Mouse (Mus musculus): Measurements from ENCODE around the gene Srr. TPM values are rescaled to one million over a fixed set of nuclear protein-coding genes. Genes with fewer than 3 reads are reported as not detected.

Srr gene
- polyA plus RNA-seq, 1 experiment from 2014 or later = 4.9 TPM

- H3K36me3 ChIP-seq = peaks cover 46% of the 10 kb centered on the region
- H3K9ac ChIP-seq = peak overlapping the region; percentile 84
- H3K4me3 ChIP-seq = peak overlapping the region; percentile 84
- peak overlapping the region; percentile 100 for H3K4me2 ChIP-seq
- WGBS (ENCODE audit: insufficient replicate concordance) = 0% methylated on average over 7 of the region's 7 CpGs
- no peaks in the 10 kb centered on the region for H3K9me3 ChIP-seq (replicated peaks)
- no peaks in the 10 kb centered on the region for H3K27me3 ChIP-seq (replicated peaks)
- no peak for ATAC-seq
- peak overlapping the region; percentile 81 for H3K27ac ChIP-seq
- peaks cover 43% of the 10 kb centered on the region for H3K4me1 ChIP-seq
Observed at GRCm38 (mm10) chr11:74898517-74898827, 27.3 kb downstream of the Srr start.

GRCm38 (mm10) chr11:74897678-74898516 lies 27.9 kb downstream of the Srr start, which contains the start of gene Tsr1:
TSS of gene Tsr1 (plus strand) at chr11:74898071.
- ATAC-seq = peak; percentile 84
- H3K27me3 ChIP-seq (replicated peaks) = no peaks in the 10 kb centered on the region
- H3K27ac ChIP-seq = peak within 1 kb of the TSS; percentile 81
- H3K4me2 ChIP-seq = peak within 1 kb of the TSS; percentile 100
- H3K9me3 ChIP-seq (replicated peaks) = no peaks in the 10 kb centered on the region
- H3K9ac ChIP-seq = peak within 1 kb of the TSS; percentile 84
- H3K36me3 ChIP-seq = peaks cover 41% of the 10 kb centered on the region
- under 1% methylated on average over 54 of the region's 54 CpGs for WGBS (ENCODE audit: insufficient replicate concordance)
- H3K4me3 ChIP-seq = peak within 1 kb of the TSS; percentile 84
- H3K4me1 ChIP-seq = peaks cover 43% of the 10 kb centered on the region

- Histone ChIP-seq H3K9me3 (replicated peaks) (no peaks in the 10 kb centered on the region), H3K36me3 (peaks cover 33% of the 10 kb centered on the region), H3K4me2 (peak within 1 kb of the TSS; percentile 100), H3K9ac (peak within 1 kb of the TSS; percentile 84), H3K27ac (peak within 1 kb of the TSS; percentile 81), H3K27me3 (replicated peaks) (no peaks in the 10 kb centered on the region), H3K4me3 (peak within 1 kb of the TSS; percentile 84), H3K4me1 (peaks cover 43% of the 10 kb centered on the region)
- peak; percentile 62 for ATAC-seq
- 1% methylated on average over 67 of the region's 74 CpGs for WGBS (ENCODE audit: insufficient replicate concordance)
Observed at GRCm38 (mm10) chr11:74896901-74897677, 28.7 kb downstream of the Srr start, which contains the start of gene Sgsm2. TSS of gene Sgsm2 (minus strand) at chr11:74897060.

- H3K9ac ChIP-seq = peak overlapping the region; percentile 84
- peaks cover 36% of the 10 kb centered on the region for H3K4me1 ChIP-seq
- H3K4me2 ChIP-seq = peak overlapping the region; percentile 100
- H3K27me3 ChIP-seq (replicated peaks) = no peaks in the 10 kb centered on the region
- peak overlapping the region; percentile 81 for H3K27ac ChIP-seq
- WGBS (ENCODE audit: insufficient replicate concordance) = 2% methylated on average over 42 of the region's 55 CpGs
- peaks cover 24% of the 10 kb centered on the region for H3K36me3 ChIP-seq
- peak; percentile 67 for ATAC-seq
- no peaks in the 10 kb centered on the region for H3K9me3 ChIP-seq (replicated peaks)
- H3K4me3 ChIP-seq = peak overlapping the region; percentile 84
Observed at GRCm38 (mm10) chr11:74895980-74896900, 29.5 kb downstream of the Srr start.

- Histone ChIP-seq H3K9me3 (replicated peaks) (no peaks in the 10 kb centered on the region), H3K36me3 (peaks cover 8% of the 10 kb centered on the region), H3K27ac (no peak overlapping the region), H3K4me3 (no peak overlapping the region), H3K27me3 (replicated peaks) (no peaks in the 10 kb centered on the region), H3K9ac (no peak overlapping the region), H3K4me2 (no peak overlapping the region), H3K4me1 (peaks cover 20% of the 10 kb centered on the region)
- 87% methylated on average over 4 of the region's 4 CpGs for WGBS (ENCODE audit: insufficient replicate concordance)
- no peak for ATAC-seq
Observed at GRCm38 (mm10) chr11:74894619-74895018, 31.1 kb downstream of the Srr start.

- 84% methylated on average over 10 of the region's 10 CpGs for WGBS (ENCODE audit: insufficient replicate concordance)
- Histone ChIP-seq H3K9ac (no peak overlapping the region), H3K9me3 (replicated peaks) (no peaks in the 10 kb centered on the region), H3K4me1 (0 out of 2 replicates have a peak, but pooled peaks cover 8% of the 10 kb centered on the region), H3K4me3 (no peak overlapping the region), H3K27ac (no peak overlapping the region), H3K36me3 (peaks cover 10% of the 10 kb centered on the region), H3K4me2 (no peak overlapping the region), H3K27me3 (replicated peaks) (no peaks in the 10 kb centered on the region)
- no peak for ATAC-seq
Observed at GRCm38 (mm10) chr11:74883098-74883497, 42.6 kb downstream of the Srr start.

- Histone ChIP-seq H3K9me3 (replicated peaks) (no peaks in the 10 kb centered on the region), H3K36me3 (peaks cover 10% of the 10 kb centered on the region), H3K27me3 (replicated peaks) (no peaks in the 10 kb centered on the region), H3K4me1 (0 out of 2 replicates have a peak, but pooled peaks cover 12% of the 10 kb centered on the region), H3K4me3 (no peak overlapping the region), H3K27ac (no peak overlapping the region), H3K9ac (no peak overlapping the region), H3K4me2 (no peak overlapping the region)
- ATAC-seq = no peak
- whole genome bisulfite sequencing (ENCODE audit: insufficient replicate concordance) = 79% methylated on average over 14 of the region's 14 CpGs
Observed at GRCm38 (mm10) chr11:74881979-74882378, 43.8 kb downstream of the Srr start.

GRCm38 (mm10) chr11:74880999-74881398 lies 44.7 kb downstream of the Srr start:
- no peak overlapping the region for H3K27ac ChIP-seq
- no peak overlapping the region for H3K9ac ChIP-seq
- H3K4me3 ChIP-seq = no peak overlapping the region
- H3K4me2 ChIP-seq = no peak overlapping the region
- H3K9me3 ChIP-seq (replicated peaks) = no peaks in the 10 kb centered on the region
- H3K4me1 ChIP-seq = peaks cover 18% of the 10 kb centered on the region; the same call in 1 of the 2 replicates
- H3K27me3 ChIP-seq (replicated peaks) = no peaks in the 10 kb centered on the region
- peaks cover 10% of the 10 kb centered on the region for H3K36me3 ChIP-seq
- WGBS (ENCODE audit: insufficient replicate concordance) = 81% methylated on average over 9 of the region's 9 CpGs
- ATAC-seq = no peak

- 0 out of 2 replicates have a peak, but pooled peaks cover 4% of the 10 kb centered on the region for H3K27me3 ChIP-seq (replicated peaks)
- no peak for ATAC-seq
- peak overlapping the region; percentile 8; the same call in 1 of the 2 replicates for H3K4me2 ChIP-seq
- H3K9ac ChIP-seq = no peak overlapping the region
- no peak overlapping the region for H3K27ac ChIP-seq
- H3K36me3 ChIP-seq = no peaks in the 10 kb centered on the region
- peaks cover 22% of the 10 kb centered on the region for H3K4me1 ChIP-seq
- WGBS (ENCODE audit: insufficient replicate concordance) = 15% methylated on average over 9 of the region's 9 CpGs
- H3K9me3 ChIP-seq (replicated peaks) = no peaks in the 10 kb centered on the region
- H3K4me3 ChIP-seq = no peak overlapping the region
Observed at GRCm38 (mm10) chr11:74876801-74877200, 48.9 kb downstream of the Srr start.

- 71% methylated on average over 3 of the region's 3 CpGs for WGBS (ENCODE audit: insufficient replicate concordance)
- Histone ChIP-seq H3K36me3 (no peaks in the 10 kb centered on the region), H3K9ac (no peak overlapping the region), H3K27me3 (replicated peaks) (0 out of 2 replicates have a peak, but pooled peaks cover 4% of the 10 kb centered on the region), H3K4me1 (peaks cover 15% of the 10 kb centered on the region), H3K4me3 (no peak overlapping the region), H3K27ac (no peak overlapping the region), H3K4me2 (no peak overlapping the region), H3K9me3 (replicated peaks) (no peaks in the 10 kb centered on the region)
- ATAC-seq = no peak
Observed at GRCm38 (mm10) chr11:74874630-74875029, 51.1 kb downstream of the Srr start.

GRCm38 (mm10) chr11:74870991-74871622 lies 54.6 kb downstream of the Srr start:
- Histone ChIP-seq H3K9me3 (replicated peaks) (no peaks in the 10 kb centered on the region), H3K9ac (no peak overlapping the region), H3K4me2 (no peak overlapping the region), H3K4me3 (no peak overlapping the region), H3K36me3 (0 out of 2 replicates have a peak, but pooled peaks cover 7% of the 10 kb centered on the region), H3K27me3 (replicated peaks) (0 out of 2 replicates have a peak, but pooled peaks cover 4% of the 10 kb centered on the region), H3K27ac (no peak overlapping the region), H3K4me1 (peaks cover 5% of the 10 kb centered on the region; the same call in 1 of the 2 replicates)
- 58% methylated on average over 12 of the region's 12 CpGs for WGBS (ENCODE audit: insufficient replicate concordance)
- ATAC-seq = no peak
